Mouse (Mus musculus): ENCODE data around the gene March6.

GRCm38 (mm10) chr15:31487407-31487806, 43.4 kb downstream of the March6 start:
- TF ChIP-seq CTCF (IDR thresholded peaks at IDR 0.05; ENCODE audit: low read depth, low read length): no peak
- no peak for TF ChIP-seq POLR2A (IDR thresholded peaks at IDR 0.05; ENCODE audit: borderline replicate concordance, low read depth, low read length)
